Mouse (Mus musculus) myocyte (in vitro differentiated cells): ENCODE results near the gene Plekha5. TPM values are rescaled to one million over a fixed set of nuclear protein-coding genes. Genes with fewer than 3 reads are reported as not detected.

Source experiments
- H3K27me3 ChIP-seq: one replicate; pipeline ENCODE4 v1.6.1; 2011; ENCODE audit not compliant: control insufficient read depth, insufficient read depth, insufficient read length
- H3K36me3 ChIP-seq: one replicate; pipeline ENCODE4 v1.6.1; 2011; ENCODE audit not compliant: control insufficient read depth, insufficient read depth
- H3K4me2 ChIP-seq: one replicate; pipeline ENCODE4 v1.6.1; 2011; ENCODE audit warnings: low read depth, control low read depth
- H3K4me3 ChIP-seq: one replicate; pipeline ENCODE4 v1.5.1; 2011; ENCODE audit warnings: mild to moderate bottlenecking, control low read depth, moderate library complexity
- H3K79me2 ChIP-seq: one replicate; pipeline ENCODE4 v1.6.1; 2011; ENCODE audit not compliant: control insufficient read depth, insufficient read depth
- H3ac ChIP-seq: one replicate; pipeline ENCODE4 v1.6.1; 2011; ENCODE audit not compliant: control insufficient read depth, insufficient read length
- CEBPB ChIP-seq: IDR thresholded peaks from 2 replicates; pipeline ENCODE4 v1.6.1; 2011; ENCODE audit warnings: mild to moderate bottlenecking, moderate library complexity; ENCODE audit not compliant: poor library complexity, insufficient read depth, severe bottlenecking
- E2F4 ChIP-seq: IDR thresholded peaks from one replicate; pipeline ENCODE4 v1.6.1; 2011; ENCODE audit warnings: mild to moderate bottlenecking, control low read depth, moderate library complexity; ENCODE audit not compliant: insufficient read depth
- MAX ChIP-seq: IDR thresholded peaks from one replicate; pipeline ENCODE4 v1.6.1; 2011; ENCODE audit warnings: low read depth, mild to moderate bottlenecking, control low read depth
- MYOD1 ChIP-seq, 3 experiments: IDR thresholded peaks; one replicate each; pipeline ENCODE4 v1.6.1; 2011; ENCODE audit warnings: control low read depth in 2 of 3, low read depth in 2 of 3, mild to moderate bottlenecking in 2 of 3, moderate library complexity in 1 of 3; ENCODE audit not compliant: insufficient read length in 2 of 3, control insufficient read depth in 1 of 3
- MYOG ChIP-seq, 3 experiments: IDR thresholded peaks; one replicate each; pipeline ENCODE4 v1.6.1; 2011; ENCODE audit warnings: control low read depth in 2 of 3, low read depth in 2 of 3, mild to moderate bottlenecking in 2 of 3; ENCODE audit not compliant: insufficient read length in 2 of 3, control insufficient read depth in 1 of 3, insufficient read depth in 1 of 3
- POLR2A ChIP-seq: IDR thresholded peaks from one replicate; pipeline ENCODE4 v1.6.1; 2011; ENCODE audit warnings: low read depth, mild to moderate bottlenecking, control low read depth, moderate library complexity; ENCODE audit not compliant: insufficient read length
- POLR2AphosphoS2 ChIP-seq: IDR thresholded peaks from one replicate; pipeline ENCODE4 v1.6.1; 2011; ENCODE audit warnings: low read depth, control low read depth; ENCODE audit not compliant: insufficient read length
- REST ChIP-seq: IDR thresholded peaks from one replicate; pipeline ENCODE4 v1.6.1; 2011; ENCODE audit warnings: mild to moderate bottlenecking, control low read depth, moderate library complexity; ENCODE audit not compliant: insufficient read depth, insufficient read length
- SRF ChIP-seq: IDR thresholded peaks from one replicate; pipeline ENCODE4 v1.6.1; 2011; ENCODE audit warnings: low read depth; ENCODE audit not compliant: control insufficient read depth, insufficient read length
- TCF12 ChIP-seq: IDR thresholded peaks from one replicate; pipeline ENCODE4 v1.6.1; 2011; ENCODE audit warnings: mild to moderate bottlenecking, control low read depth; ENCODE audit not compliant: poor library complexity, insufficient read depth, severe bottlenecking
- TCF3 ChIP-seq: IDR thresholded peaks from one replicate; pipeline ENCODE4 v1.6.1; 2011; ENCODE audit warnings: low read depth, control low read depth; ENCODE audit not compliant: insufficient read length
- USF1 ChIP-seq: IDR thresholded peaks from one replicate; pipeline ENCODE4 v1.6.1; 2011; ENCODE audit warnings: low read depth, mild to moderate bottlenecking, control low read depth, moderate library complexity
- polyA plus RNA-seq: library from polyadenylated mRNA; unstranded; fragments of >200 nt; fragmentation: generic; extraction: Trizol; gene quantifications from one replicate; pipeline ENCODE4 v1.2.1, GENCODE M21; 2012; ENCODE audit warnings: missing spikeins

Gene Plekha5
- polyA plus RNA-seq, 1 experiment, result 12.2 TPM

DNA sequence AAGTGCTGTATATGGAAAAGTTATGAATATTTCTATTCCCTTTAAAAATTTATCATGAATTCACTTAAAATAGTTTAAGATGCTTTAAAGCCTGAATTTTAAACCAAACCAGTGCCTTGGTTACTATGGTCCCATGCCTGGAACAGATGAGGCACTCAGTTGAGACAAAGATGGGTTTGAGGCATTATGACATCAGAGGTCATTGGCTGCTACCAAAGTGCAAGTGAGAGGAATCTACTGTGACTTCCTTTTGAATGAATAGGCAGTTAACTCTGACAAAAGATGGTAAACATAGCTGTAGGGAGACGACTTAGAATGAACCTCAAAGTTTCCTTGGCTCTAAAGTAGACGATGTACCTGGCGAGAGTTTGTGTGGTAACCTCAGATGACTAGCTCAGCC is 92.3 kb downstream of the Plekha5 start:
- no peak overlapping the region for H3K4me3 ChIP-seq
- no peak for TF ChIP-seq SRF
- no peak for TF ChIP-seq MAX
- TF ChIP-seq TCF12, result no peak
- no peak for TF ChIP-seq TCF3
- TF ChIP-seq MYOD1 (IDR thresholded peaks at IDR 0.05; ENCODE audit: control insufficient read depth in 1 of 3, insufficient read length in 2 of 3, low read depth in 2 of 3), result no peak
- TF ChIP-seq POLR2AphosphoS2, result no peak
- TF ChIP-seq CEBPB, result no peak
- TF ChIP-seq E2F4, result no peak
- TF ChIP-seq USF1, result no peak
- no peak for TF ChIP-seq REST
- TF ChIP-seq MYOG (IDR thresholded peaks at IDR 0.05; ENCODE audit: control insufficient read depth in 1 of 3, insufficient read depth in 1 of 3, insufficient read length in 2 of 3, low read depth in 2 of 3), result no peak
- no peak for TF ChIP-seq POLR2A
- H3K27me3 ChIP-seq, result no peaks in the 10 kb centered on the region
- H3ac ChIP-seq, result no peak overlapping the region
- H3K36me3 ChIP-seq, result no peaks in the 10 kb centered on the region
- H3K79me2 ChIP-seq, result peaks cover 24% of the 10 kb centered on the region
- H3K4me2 ChIP-seq, result no peak overlapping the region

DNA sequence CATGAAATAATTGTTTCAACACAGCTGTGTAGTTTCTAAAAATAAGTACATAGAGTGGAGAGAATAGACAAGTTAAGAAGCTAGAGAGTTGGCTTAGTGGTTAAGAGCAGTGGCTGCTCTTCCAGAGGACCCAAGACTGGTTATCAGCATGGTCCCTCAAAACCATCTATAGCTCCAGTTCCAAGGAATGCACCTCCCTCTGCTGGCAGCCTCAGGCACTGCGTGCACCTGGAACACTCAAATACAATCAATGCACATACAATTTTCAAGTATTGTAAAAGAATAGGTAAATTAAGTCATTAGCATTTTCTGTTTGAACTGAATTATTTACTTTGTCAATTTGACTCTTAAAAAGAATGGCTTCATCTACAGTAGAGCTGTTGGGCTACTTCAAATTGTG is 93.3 kb downstream of the Plekha5 start:
- Histone ChIP-seq H3K4me3 (no peak overlapping the region), H3K36me3 (no peaks in the 10 kb centered on the region), H3K4me2 (no peak overlapping the region), H3K79me2 (peaks cover 24% of the 10 kb centered on the region), H3ac (no peak overlapping the region), H3K27me3 (no peaks in the 10 kb centered on the region)
- TF ChIP-seq MYOD1 (IDR thresholded peaks at IDR 0.05; ENCODE audit: control insufficient read depth in 1 of 3, insufficient read length in 2 of 3, low read depth in 2 of 3), result no peak
- TF ChIP-seq TCF3, result no peak
- TF ChIP-seq TCF12, result no peak
- no peak for TF ChIP-seq POLR2AphosphoS2
- no peak for TF ChIP-seq E2F4
- TF ChIP-seq REST, result no peak
- no peak for TF ChIP-seq MYOG (IDR thresholded peaks at IDR 0.05; ENCODE audit: control insufficient read depth in 1 of 3, insufficient read depth in 1 of 3, insufficient read length in 2 of 3, low read depth in 2 of 3)
- no peak for TF ChIP-seq MAX
- TF ChIP-seq CEBPB, result no peak
- TF ChIP-seq SRF, result no peak
- no peak for TF ChIP-seq USF1

DNA sequence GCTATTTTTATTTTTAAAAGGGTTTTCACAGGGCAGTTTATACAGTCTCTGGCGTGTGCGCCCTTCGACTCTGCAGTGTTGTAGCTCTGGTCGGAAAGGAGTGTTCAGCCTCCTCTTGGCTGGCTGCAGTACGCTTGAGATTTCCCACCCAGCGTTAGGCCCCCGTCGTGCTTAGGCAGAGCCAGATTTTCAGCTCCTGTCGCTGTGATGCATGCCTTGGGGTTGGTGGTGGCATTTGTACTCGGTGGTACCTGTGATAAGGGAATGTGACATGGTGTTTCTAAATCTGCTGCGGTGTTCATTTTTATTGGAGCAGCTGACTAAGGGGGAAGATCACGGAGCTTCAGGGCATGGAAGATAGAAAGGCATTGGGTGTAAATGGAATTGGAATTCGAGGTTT is 95.2 kb downstream of the Plekha5 start:
- Histone ChIP-seq H3K4me3 (no peak overlapping the region), H3K4me2 (no peak overlapping the region), H3K79me2 (peaks cover 17% of the 10 kb centered on the region), H3ac (no peak overlapping the region), H3K36me3 (no peaks in the 10 kb centered on the region), H3K27me3 (no peaks in the 10 kb centered on the region)
- TF ChIP-seq MYOD1 (IDR thresholded peaks at IDR 0.05; ENCODE audit: control insufficient read depth in 1 of 3, insufficient read length in 2 of 3, low read depth in 2 of 3), result no peak
- TF ChIP-seq MAX, result no peak
- TF ChIP-seq MYOG (IDR thresholded peaks at IDR 0.05; ENCODE audit: control insufficient read depth in 1 of 3, insufficient read depth in 1 of 3, insufficient read length in 2 of 3, low read depth in 2 of 3), result no peak
- TF ChIP-seq POLR2A, result no peak
- TF ChIP-seq TCF3, result no peak
- no peak for TF ChIP-seq TCF12
- no peak for TF ChIP-seq CEBPB

DNA sequence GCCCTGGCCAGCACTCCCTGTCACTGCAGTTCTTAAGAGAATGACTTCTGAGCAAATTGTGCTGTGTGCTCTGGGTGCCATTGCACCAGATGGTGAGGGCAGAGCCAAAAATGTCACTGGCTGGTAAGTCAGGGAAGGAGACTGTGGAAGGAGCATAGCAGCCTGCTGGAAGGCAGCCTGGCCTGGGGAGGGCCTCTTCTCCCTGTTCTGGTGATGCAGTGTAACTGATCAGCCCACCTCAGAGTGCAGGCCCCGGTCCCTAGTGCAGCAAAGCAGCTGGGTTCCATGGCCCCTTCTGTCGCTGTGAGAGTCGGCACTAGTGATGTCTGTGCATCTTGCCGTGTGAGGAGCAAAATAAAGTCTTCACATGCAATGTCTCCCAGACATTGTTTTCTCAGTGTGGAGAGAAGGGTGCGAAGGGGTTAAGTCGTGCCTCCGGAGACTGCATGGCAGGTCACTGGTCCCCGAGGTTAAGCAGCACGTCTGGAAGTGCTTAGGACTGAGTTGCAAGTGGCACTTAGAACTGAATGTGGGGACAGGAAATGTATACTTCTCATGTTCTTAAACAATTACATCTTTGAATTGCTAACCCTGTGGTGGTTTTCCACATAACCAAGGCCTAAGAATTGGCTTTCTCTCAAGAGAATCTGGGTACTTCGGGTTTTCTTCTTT is 95.8 kb downstream of the Plekha5 start:
- no peak overlapping the region for H3K4me2 ChIP-seq

More for the DNA sequence above, 95.8 kb downstream of the Plekha5 start:
- no peak overlapping the region for H3K4me3 ChIP-seq
- H3K27me3 ChIP-seq, result no peaks in the 10 kb centered on the region
- H3ac ChIP-seq, result no peak overlapping the region
- no peaks in the 10 kb centered on the region for H3K36me3 ChIP-seq
- TF ChIP-seq POLR2A (no peak), MYOD1 (IDR thresholded peaks at IDR 0.05; ENCODE audit: control insufficient read depth in 1 of 3, insufficient read length in 2 of 3, low read depth in 2 of 3) (no peak), TCF3 (no peak), E2F4 (no peak), REST (no peak), POLR2AphosphoS2 (no peak), SRF (no peak), CEBPB (no peak), TCF12 (no peak), MYOG (IDR thresholded peaks at IDR 0.05; ENCODE audit: control insufficient read depth in 1 of 3, insufficient read depth in 1 of 3, insufficient read length in 2 of 3, low read depth in 2 of 3) (no peak), USF1 (no peak), MAX (no peak)
- H3K79me2 ChIP-seq, result peaks cover 17% of the 10 kb centered on the region
